Mouse (Mus musculus) small intestine, adult 2 months (tissue): ENCODE results near the gene Lrig2.

Experiments
- CTCF ChIP-seq: fragments of 200-500 bp; IDR thresholded peaks from 2 replicates; pipeline ENCODE4 v1.5.1; 2012; ENCODE audit warnings: low read depth, mild to moderate bottlenecking, control low read depth, inconsistent platforms, low read length, moderate library complexity, mixed read lengths; ENCODE audit not compliant: insufficient replicate concordance, insufficient read length; ENCODE audit errors: extremely low read depth
- POLR2A ChIP-seq: fragments of 200-500 bp; IDR thresholded peaks from 2 replicates; pipeline ENCODE4 v1.6.1; 2012; ENCODE audit warnings: low read depth, mild to moderate bottlenecking, control low read depth, inconsistent platforms, low read length, moderate library complexity

DNA sequence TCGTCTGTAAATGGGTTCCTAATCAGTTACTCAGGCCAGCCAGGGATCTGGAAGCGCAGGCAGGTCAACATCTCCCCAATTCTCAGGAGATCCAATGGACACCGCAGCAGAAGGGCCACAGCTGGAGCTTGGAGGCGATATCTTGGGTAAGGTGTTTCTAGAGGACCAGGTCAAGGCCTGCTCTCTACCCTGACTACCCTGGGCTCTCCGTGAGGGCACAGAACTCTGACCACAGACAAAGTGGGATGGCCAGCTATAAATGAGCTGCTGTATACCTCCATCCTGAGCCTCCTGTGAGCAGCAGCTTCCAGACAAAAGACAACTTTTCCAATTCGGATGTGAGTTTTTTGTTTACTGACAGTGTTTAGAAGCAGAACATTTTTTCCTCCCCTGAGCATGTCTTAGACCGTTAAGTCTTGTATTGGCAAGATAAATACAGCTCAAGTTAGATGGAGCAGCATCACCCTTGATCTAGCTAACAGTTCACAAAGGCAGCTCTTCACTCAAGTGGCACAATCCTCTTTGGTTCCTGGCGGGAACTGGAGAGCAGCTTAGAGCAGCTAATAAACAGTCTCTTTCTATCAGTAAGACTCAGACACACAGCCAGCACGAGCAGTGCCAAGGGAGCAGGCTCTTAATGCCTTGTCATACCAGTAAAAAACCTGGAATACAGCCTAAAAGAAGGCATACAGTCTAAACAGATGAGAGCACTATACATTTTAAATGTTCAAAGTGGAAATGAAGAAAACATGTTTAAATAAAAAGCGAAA is 56.0 kb downstream of the Lrig2 start:
- TF ChIP-seq CTCF (no peak), POLR2A (no peak)
